In genomic region chr7:122108206-122108605, GRCm38 (mm10) we compare ENCODE assay signal across 23 mouse cellular contexts. TPM values are rescaled to one million over a fixed set of nuclear protein-coding genes. Genes with fewer than 3 reads are reported as not detected.
DNase-seq lines count a peak whose midpoint lies in the region; ATAC-seq and TF ChIP-seq lines count a peak whose summit lies in the region.
"Had no signal": no experiment of that assay in that cellular context is flagged by ENCODE, and none has a peak within 500 bp of the region (broad histone marks: within the 10 kb centered on the region; RNA-seq: fewer than 3 reads in every experiment).

No protein-coding gene starts in this region.

- H3K9ac ChIP-seq in kidney, embryonic 15.5 days, result no peak overlapping the region
- H3K9ac ChIP-seq: embryonic facial prominence, embryonic 13.5 days; embryonic facial prominence, embryonic 15.5 days; forebrain, embryonic 12.5 days had no signal

- peak; percentile 60 for DNase-seq in kidney, adult 2 months
- DNase-seq in kidney, postnatal 10 days, result no peak
- peak; percentile 56 for DNase-seq in kidney, adult 9 months
- peak; percentile 27 to 43 for DNase-seq in kidney, postnatal 36 days
- peak; percentile 66 for DNase-seq in yolk sac, embryonic 10.5 days (ENCODE audit: low spot score)
- DNase-seq: adrenal gland, adult 2 months; adrenal gland, postnatal 10 days; adrenal gland, postnatal 25 days; cerebellum, adult 11 months; cerebellum, adult 18-20 months; cerebellum, adult 8-10 months; cerebellum, adult 9-11 months; cerebellum, postnatal 14 days; cerebellum, postnatal 36 days; embryo, embryonic 11 days had no signal

- no peaks in the 10 kb centered on the region for H3K27me3 ChIP-seq in kidney, adult 2 months (replicated peaks; ENCODE audit: control insufficient read depth, insufficient read depth, low read length)
- H3K27me3 ChIP-seq in kidney, embryonic 15.5 days, result no peaks in the 10 kb centered on the region
- H3K27me3 ChIP-seq: embryonic facial prominence, embryonic 13.5 days; embryonic facial prominence, embryonic 15.5 days; forebrain, embryonic 12.5 days had no signal

- no peak overlapping the region for H3K27ac ChIP-seq in kidney, adult 2 months (ENCODE audit: insufficient read depth, low read depth, low read length)
- no peak overlapping the region for H3K27ac ChIP-seq in kidney, embryonic 15.5 days
- H3K27ac ChIP-seq: embryonic facial prominence, embryonic 13.5 days; embryonic facial prominence, embryonic 15.5 days; forebrain, embryonic 10.5 days; forebrain, embryonic 12.5 days had no signal

- H3K9me3 ChIP-seq in kidney, embryonic 15.5 days (replicated peaks), result no peaks in the 10 kb centered on the region
- H3K9me3 ChIP-seq: embryonic facial prominence, embryonic 13.5 days; embryonic facial prominence, embryonic 15.5 days; forebrain, embryonic 10.5 days; forebrain, embryonic 12.5 days had no signal

- no peak for ATAC-seq in kidney, embryonic 15.5 days (replicated peaks; ENCODE audit: low FRiP score)
- no peak for ATAC-seq in megakaryocyte-erythroid progenitor cell, adult 5-6 weeks (replicated peaks; ENCODE audit: low FRiP score, low TSS enrichment, poor library complexity, severe bottlenecking)
- ATAC-seq: forebrain, embryonic 14.5 days had no signal

- TF ChIP-seq POLR2A in kidney, adult 2 months (IDR thresholded peaks at IDR 0.05; ENCODE audit: low read depth, low read length), result no peak

- no peak for TF ChIP-seq CTCF in kidney, adult 2 months (conservative IDR thresholded peaks at IDR 0.05; ENCODE audit: insufficient read depth, insufficient read length, low read depth, low read length)

- H3K4me1 ChIP-seq in kidney, adult 2 months (ENCODE audit: control insufficient read depth, insufficient read depth, low read length), result no peaks in the 10 kb centered on the region
- H3K4me1 ChIP-seq in kidney, embryonic 15.5 days, result no peaks in the 10 kb centered on the region
- H3K4me1 ChIP-seq: embryonic facial prominence, embryonic 13.5 days; embryonic facial prominence, embryonic 15.5 days; forebrain, embryonic 10.5 days; forebrain, embryonic 12.5 days had no signal

- 78% methylated on average over 6 of the region's 6 CpGs for WGBS in kidney, adult 2 months
- 86% methylated on average over 6 of the region's 6 CpGs for WGBS in kidney, embryonic 15.5 days

- no peak overlapping the region for H3K4me2 ChIP-seq in kidney, embryonic 15.5 days
- H3K4me2 ChIP-seq: embryonic facial prominence, embryonic 13.5 days; embryonic facial prominence, embryonic 15.5 days; forebrain, embryonic 12.5 days had no signal

- no peaks in the 10 kb centered on the region for H3K36me3 ChIP-seq in kidney, adult 2 months (ENCODE audit: control insufficient read depth, insufficient read depth, low read length)
- H3K36me3 ChIP-seq in kidney, embryonic 15.5 days, result peaks cover 44% of the 10 kb centered on the region

- no peak overlapping the region for H3K4me3 ChIP-seq in kidney, adult 2 months (ENCODE audit: insufficient read depth, low read depth, low read length)
- no peak overlapping the region for H3K4me3 ChIP-seq in kidney, embryonic 15.5 days (replicated peaks)
- H3K4me3 ChIP-seq: embryonic facial prominence, embryonic 13.5 days; embryonic facial prominence, embryonic 15.5 days; erythroblast, embryonic 14.5 days; forebrain, embryonic 10.5 days; forebrain, embryonic 12.5 days had no signal

RNA-seq across cellular contexts. Expression of gene Ndufab1, which starts 6.5 kb away (rescaled TPM):
- polyA plus RNA-seq in kidney, adult 2 months (2012; rRNA removed), result 437 and 852 TPM in 2 replicates
- 703 and 789 TPM in 2 replicates for polyA plus RNA-seq in kidney, embryonic 15.5 days (2015; fragmentation: Nextera tagmentation; extraction: Ambion mirVana)
- total RNA-seq in megakaryocyte-erythroid progenitor cell, adult 5-6 weeks (2014; fragmentation: Nextera tagmentation), result 337 and 365 TPM in 2 replicates
- 59.5 and 174 TPM in 2 replicates for total RNA-seq in megakaryocyte-erythroid progenitor cell, adult 5-6 weeks (2017)

RNA-seq across cellular contexts. Expression of gene Palb2, which starts 24.6 kb away (rescaled TPM):
- 0.59 and 0.98 TPM in 2 replicates for polyA plus RNA-seq in kidney, adult 2 months (2012; rRNA removed)
- polyA plus RNA-seq in kidney, embryonic 15.5 days (2015; fragmentation: Nextera tagmentation; extraction: Ambion mirVana), result 18.5 and 20.5 TPM in 2 replicates
- total RNA-seq in megakaryocyte-erythroid progenitor cell, adult 5-6 weeks (2014; fragmentation: Nextera tagmentation), result 37.8 and 43.2 TPM in 2 replicates
- total RNA-seq in megakaryocyte-erythroid progenitor cell, adult 5-6 weeks (2017), result 17.7 and 21.8 TPM in 2 replicates

RNA-seq across cellular contexts. Expression of gene Dctn5, which starts 24.6 kb away (rescaled TPM):
- polyA plus RNA-seq in kidney, adult 2 months (2012; rRNA removed), result 74.9 and 77.1 TPM in 2 replicates
- polyA plus RNA-seq in kidney, embryonic 15.5 days (2015; fragmentation: Nextera tagmentation; extraction: Ambion mirVana), result 112 and 118 TPM in 2 replicates
- 58.6 and 63.0 TPM in 2 replicates for total RNA-seq in megakaryocyte-erythroid progenitor cell, adult 5-6 weeks (2014; fragmentation: Nextera tagmentation)
- 60.1 and 69.3 TPM in 2 replicates for total RNA-seq in megakaryocyte-erythroid progenitor cell, adult 5-6 weeks (2017)

RNA-seq across cellular contexts. Expression of gene Ears2, which starts 41.1 kb away (rescaled TPM):
- polyA plus RNA-seq in kidney, adult 2 months (2012; rRNA removed), result 9.2 and 11.2 TPM in 2 replicates
- 18.6 TPM in 2 replicates for polyA plus RNA-seq in kidney, embryonic 15.5 days (2015; fragmentation: Nextera tagmentation; extraction: Ambion mirVana)
- 10.0 and 10.3 TPM in 2 replicates for total RNA-seq in megakaryocyte-erythroid progenitor cell, adult 5-6 weeks (2014; fragmentation: Nextera tagmentation)
- total RNA-seq in megakaryocyte-erythroid progenitor cell, adult 5-6 weeks (2017), result 7.1 and 8.9 TPM in 2 replicates

RNA-seq across cellular contexts. Expression of gene Ubfd1, which starts 41.2 kb away (rescaled TPM):
- polyA plus RNA-seq in kidney, adult 2 months (2012; rRNA removed), result 18.9 and 19.6 TPM in 2 replicates
- 65.3 and 66.2 TPM in 2 replicates for polyA plus RNA-seq in kidney, embryonic 15.5 days (2015; fragmentation: Nextera tagmentation; extraction: Ambion mirVana)
- 37.7 and 39.4 TPM in 2 replicates for total RNA-seq in megakaryocyte-erythroid progenitor cell, adult 5-6 weeks (2014; fragmentation: Nextera tagmentation)
- total RNA-seq in megakaryocyte-erythroid progenitor cell, adult 5-6 weeks (2017), result 30.4 and 44.2 TPM in 2 replicates
